Mouse (Mus musculus) B cell, adult 2 months (primary cell): ENCODE measurements around the gene Tmem131l.
A peak's percentile ranks its signal among the peaks of the same experiment; 100 is the strongest.

Source experiments
- DNase-seq, 2 experiments: peaks; one replicate each; pipeline ENCODE4 v3.0.0; 2022

Tmem131l gene

GRCm38 (mm10) chr3:83976161-83976560 lies 63.8 kb downstream of the Tmem131l start:
- DNase-seq: no peak

GRCm38 (mm10) chr3:83973339-83973738 lies 66.6 kb downstream of the Tmem131l start:
- no peak for DNase-seq

DNA sequence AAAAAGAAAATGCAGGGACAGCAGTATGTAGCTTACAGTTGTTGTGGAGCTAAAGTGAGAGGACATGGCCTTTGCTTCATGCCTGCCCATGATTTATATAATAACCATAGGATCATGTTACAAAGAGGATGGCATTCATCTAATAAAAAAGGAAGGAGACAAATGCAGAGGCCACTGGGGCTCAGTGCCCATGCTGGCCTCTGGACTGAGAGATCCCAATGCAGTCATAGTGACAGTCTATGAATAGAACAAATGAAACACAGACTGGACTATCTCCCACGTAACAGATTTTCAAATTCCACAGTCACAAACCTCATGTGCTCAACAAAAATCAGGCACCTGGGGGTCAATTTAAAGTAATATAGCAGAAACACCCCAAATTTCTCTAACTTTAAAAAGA lies 69.3 kb downstream of the Tmem131l start:
- no peak for DNase-seq

DNA sequence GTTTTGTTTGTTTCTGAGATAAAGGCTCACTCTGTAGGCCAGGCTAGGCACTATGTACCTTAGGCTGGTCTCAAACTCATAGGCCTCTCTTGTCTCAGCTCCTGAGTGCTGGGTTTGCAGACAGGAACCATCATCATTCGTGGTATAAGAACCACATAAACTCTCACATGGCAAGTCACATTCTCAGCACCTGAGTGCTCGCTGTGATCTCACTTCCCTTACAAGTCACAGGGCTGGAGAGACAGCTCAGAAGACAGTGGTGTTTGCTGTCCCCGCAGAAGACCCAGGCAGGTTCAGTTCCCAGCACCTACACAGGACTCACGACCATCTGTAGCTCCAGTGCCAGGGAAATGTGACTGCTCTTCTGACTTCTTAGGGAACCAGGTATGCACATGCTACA lies 70.9 kb downstream of the Tmem131l start:
- peak; percentile 57 to 59 for DNase-seq

GRCm38 (mm10) chr3:83967791-83968190 lies 72.2 kb downstream of the Tmem131l start:
- DNase-seq: peak; percentile 51 to 63

- DNase-seq: no peak
These were observed 74.6 kb downstream of the Tmem131l start for GRCm38 (mm10) chr3:83965333-83965732.

DNA sequence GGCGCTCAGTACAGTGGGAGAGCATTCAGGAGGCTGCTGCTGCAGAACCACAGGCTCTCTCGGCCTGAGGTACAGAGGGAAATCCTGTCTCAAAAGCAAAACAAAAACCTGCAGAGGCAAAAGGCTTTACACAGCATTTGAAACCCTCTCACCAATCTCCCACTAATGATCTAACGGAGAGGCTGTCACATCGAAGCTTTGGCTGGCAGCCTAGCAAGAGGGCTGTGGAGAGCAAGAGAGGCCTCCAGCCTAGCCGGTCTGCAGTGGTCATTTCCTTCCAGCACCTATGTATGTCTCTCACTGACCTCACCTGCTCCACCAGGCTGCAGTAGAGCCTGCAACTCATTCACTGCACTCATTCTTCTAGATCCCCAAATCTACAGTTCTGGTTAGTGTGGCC lies 76.3 kb downstream of the Tmem131l start:
- no peak for DNase-seq

DNA sequence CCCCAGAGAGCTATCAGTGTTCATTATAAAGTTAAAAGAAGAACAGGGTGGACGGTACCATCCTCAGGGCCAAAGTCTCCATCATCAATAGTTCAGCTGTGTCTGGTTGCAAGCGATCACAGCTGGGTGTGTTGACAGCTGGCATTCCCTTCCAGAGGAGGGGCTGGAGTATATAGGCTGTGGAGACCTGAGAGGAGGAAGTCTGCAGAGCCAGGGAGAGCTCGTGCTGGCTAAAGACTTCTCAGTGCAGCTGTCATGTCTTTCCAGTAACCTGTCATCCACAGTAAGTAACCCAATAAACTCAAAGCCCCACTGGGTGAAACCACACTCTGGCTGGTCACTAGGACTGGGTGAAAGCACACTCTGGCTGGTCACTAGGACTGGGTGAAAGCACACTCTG lies 77.4 kb downstream of the Tmem131l start:
- no peak for DNase-seq

DNA sequence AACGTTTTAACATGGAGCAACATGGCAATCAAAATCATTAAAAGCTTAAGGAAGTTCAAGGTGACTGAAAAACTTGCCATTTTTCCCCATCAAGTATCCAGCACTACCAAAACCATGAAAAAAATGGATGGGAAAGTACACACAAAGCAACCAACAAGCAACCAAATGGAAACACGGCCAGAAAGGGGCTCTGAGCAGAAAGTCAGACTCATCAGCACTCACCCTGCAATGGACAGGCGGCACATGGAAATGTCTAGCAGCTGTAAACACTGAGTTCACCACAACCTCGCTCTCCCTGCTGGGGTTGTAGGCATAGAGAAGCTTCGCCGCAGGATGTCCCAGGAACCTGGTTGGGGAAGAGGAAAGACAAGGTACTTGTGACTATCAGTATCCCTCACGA lies 77.9 kb downstream of the Tmem131l start:
- no peak for DNase-seq

DNA sequence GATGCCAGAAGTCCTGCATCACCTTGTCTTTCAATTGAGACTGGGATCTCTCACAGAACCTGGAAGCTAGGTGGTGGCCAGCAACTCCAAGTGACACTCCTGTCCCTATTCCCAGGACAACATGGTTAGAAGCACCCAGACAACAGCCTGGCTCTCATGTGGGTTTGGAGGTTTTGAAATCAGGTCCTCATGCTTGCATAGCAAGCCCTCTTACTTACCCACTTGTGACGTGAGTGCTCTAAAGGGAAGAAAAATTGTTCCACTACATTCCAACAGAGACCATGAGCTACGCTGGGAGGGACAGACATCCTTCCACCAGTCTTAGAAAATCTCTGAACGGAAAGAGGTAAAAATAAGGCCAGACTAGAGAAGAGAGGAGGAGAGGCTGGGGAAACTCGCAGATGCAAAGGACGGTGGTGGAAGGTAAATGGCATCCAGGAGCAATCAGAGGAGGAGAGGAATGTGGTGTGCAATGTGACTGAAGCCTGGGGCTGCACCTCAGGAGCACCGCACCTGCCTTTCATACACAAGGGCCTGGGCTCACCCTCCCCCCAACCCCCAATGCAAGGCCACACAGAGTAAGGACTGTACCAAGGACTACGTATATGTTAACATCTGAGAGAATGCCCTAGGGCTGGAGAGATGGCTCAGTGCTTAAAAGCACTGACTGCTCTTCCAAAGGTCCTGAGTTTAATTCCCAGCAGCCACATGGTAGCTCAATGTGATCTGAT lies 80.9 kb downstream of the Tmem131l start:
- DNase-seq: no peak

GRCm38 (mm10) chr3:83953879-83954278 lies 86.1 kb downstream of the Tmem131l start:
- no peak for DNase-seq

DNA sequence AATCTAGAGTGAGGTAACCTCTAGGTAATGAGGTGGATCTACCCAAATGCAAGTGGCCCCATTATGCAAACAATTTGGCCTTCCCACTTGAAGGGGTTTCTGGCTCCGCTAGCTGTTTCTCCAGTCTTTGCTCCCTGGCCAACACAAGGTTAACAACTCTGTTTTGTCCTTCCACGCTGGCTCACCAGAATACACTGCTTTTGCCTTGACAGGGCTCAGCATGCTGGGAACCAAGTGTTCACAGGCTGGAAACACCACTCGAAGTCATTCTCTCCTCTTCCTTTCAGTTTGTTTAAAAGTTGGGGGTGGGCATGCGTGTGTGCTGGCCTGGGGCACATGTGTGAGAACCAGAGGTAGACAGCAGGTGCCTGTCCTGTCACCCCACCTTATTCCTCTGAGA lies 91.2 kb downstream of the Tmem131l start:
- DNase-seq: no peak

- DNase-seq: peak in 1 of 2 experiments; percentile 22
These were observed 92.3 kb downstream of the Tmem131l start for GRCm38 (mm10) chr3:83947476-83948245.

- DNase-seq: peak; percentile 31 to 51
These were observed 93.1 kb downstream of the Tmem131l start for GRCm38 (mm10) chr3:83946848-83947247.

GRCm38 (mm10) chr3:83943691-83944090 lies 96.3 kb downstream of the Tmem131l start:
- DNase-seq: no peak

DNA sequence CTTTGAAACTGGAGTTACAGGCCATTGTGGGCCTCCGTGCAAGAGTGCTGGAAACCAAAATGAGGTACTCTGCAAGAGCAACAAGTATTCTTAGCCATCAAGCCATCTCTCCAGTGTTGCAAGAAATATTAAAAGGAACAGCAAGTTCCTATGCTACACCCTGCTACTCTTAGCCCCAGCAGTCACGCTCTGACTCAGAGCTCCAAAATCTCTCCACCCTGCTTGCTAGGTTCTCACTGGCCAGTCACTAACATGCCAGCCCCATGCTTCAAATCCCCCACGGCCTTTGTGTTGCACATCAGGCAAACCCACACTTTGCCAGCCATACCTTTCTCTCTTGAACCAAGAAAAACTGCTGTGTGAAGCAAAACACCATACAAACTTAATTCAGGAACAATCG lies 96.8 kb downstream of the Tmem131l start:
- DNase-seq: no peak

DNA sequence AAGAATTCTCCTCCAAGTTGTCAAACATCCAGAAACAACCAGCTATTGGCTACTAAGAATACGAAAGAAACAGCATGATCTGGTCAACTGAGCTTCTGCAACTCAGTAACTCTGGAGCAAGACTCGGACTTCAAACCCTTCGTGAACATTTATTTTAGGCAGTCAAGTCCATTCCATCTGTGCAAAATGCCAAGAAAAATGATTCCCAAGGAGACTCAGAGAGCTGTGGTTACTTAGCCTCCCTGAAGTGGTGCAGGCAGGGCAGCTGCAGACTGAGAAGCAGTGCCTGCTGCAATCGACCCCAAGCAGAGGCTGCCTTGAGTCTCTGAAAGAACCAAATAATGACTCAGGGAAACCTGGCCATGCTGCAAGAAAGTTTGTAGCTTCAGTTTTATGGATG lies 98.1 kb downstream of the Tmem131l start:
- DNase-seq: no peak

GRCm38 (mm10) chr3:83938871-83939270 lies 101.1 kb downstream of the Tmem131l start:
- no peak for DNase-seq

GRCm38 (mm10) chr3:83934514-83934913 lies 105.5 kb downstream of the Tmem131l start:
- DNase-seq: no peak

DNA sequence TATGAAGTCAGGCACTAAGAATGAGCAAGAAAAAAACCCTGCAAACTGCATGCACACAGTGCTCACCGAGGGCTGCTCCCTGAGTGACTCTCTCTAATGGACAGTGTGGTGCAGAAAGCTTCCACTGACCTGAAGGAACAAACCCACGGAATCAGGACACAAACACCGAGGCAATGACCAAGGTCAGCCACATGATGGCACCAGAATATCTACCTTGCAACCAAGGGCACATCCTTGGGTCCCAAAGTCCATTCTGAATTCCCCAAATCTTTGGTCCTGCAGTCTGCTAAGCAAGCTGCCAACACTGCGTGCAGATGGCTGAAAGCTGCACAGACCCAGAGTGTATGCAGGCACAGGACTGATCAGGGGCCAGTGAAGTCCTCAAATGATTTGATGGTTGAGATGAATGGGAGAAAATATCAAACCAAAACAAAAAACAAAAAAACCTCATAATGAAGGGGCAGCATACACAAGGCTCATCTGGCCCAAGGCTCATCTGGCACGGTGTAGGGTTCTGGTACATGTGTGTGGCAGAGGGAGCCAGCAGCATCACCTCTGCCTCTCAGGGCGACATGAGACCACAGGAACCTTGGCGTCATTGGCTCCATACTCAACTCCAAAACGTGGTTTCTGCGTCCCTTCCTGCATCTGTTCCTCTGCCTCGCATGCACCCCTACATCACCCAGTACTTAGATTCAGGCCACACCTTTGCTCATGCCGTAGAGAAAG lies 124.0 kb downstream of the Tmem131l start:
- DNase-seq: peak in 1 of 2 experiments; percentile 18

DNA sequence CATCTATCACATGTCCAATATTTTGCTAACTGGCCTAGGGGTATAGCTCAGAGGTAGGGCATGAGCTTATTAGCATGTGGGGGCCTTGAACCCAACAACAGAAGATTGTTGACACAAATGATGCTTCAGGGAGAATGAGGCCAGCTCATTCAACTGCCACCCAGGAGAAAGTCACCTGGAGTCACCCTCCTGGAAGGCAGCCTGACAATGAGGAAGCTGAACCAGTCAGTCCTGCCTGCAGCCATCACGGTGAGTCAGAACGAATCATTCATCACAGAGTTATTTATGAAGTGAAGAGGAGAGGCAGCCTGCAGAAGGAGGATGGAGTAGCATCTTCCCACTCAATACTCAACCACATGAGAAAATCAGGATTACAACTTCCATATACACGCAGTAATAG lies 124.9 kb downstream of the Tmem131l start:
- DNase-seq: no peak

DNA sequence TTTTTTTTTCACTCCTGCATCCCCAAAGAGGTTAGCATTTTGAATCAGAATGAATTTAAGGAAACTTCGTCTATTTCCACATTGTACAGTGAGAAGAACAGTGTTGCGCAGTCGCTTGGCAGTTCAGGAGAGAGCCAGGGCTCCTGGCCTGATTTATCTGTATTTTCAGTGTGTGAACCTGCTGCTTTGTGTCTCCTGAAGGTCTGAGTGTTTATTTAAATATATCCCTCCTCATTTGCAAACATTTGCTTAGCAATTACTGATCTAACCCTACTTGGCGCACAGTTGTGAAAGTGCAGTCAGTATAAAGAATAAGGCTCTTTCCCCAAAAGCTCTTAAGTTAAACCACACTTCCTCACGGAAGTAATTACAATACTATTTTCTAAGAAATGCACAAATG lies 129.3 kb downstream of the Tmem131l start:
- no peak for DNase-seq

DNA sequence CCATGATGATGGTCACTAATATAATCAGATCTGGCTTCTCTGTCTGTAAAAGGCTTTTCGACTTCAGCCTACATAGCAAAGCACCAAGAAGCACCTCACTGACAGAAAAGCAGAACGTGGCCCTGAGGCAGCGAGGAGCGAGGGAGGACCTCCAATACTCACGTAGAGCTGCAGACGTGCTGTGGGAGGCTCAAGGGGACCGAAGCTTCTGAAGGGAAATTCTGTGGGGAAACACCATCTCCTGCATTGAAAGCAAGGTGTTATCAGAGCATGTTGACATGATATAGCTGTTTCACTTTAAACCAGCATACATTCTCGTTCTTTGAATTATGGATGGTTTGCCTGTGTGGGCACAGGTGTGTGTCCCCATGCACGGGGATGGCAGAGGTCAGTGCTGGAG lies 133.8 kb downstream of the Tmem131l start:
- no peak for DNase-seq

DNA sequence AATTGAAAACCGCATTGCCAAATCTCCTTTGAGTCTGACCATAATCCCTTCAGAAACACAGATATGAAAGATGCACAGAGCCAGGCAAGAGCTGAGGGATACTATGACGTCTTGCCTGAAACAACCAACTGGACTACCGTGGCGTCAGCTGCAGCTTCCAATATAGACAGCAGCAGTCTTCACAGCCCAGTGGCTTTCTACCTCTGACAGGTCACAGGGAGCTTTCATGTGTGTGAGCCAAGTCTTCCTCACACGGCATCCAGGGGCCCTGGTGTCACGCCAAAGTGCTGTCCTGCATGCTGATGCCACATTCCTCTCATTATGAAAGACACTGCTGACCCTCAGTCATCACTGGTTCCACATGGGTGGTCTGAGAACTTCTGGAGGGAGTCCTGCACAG lies 134.8 kb downstream of the Tmem131l start:
- no peak for DNase-seq
